Mouse (Mus musculus) neural tube, embryonic 11.5 days (tissue): ENCODE data around the gene Scrn1. TPM values are rescaled to one million over a fixed set of nuclear protein-coding genes. Genes with fewer than 3 reads are reported as not detected.
A peak's percentile ranks its signal among the peaks of the same experiment; 100 is the strongest.

Source experiments
- ATAC-seq: fragments of 200-750 bp; cut with Nextera tagmentation; 2 replicates; pipeline ENCODE4 v1.8.0; 2017; ENCODE audit warnings: moderate number of reproducible peaks, mild to moderate bottlenecking, moderate TSS enrichment, moderate library complexity; ENCODE audit not compliant: insufficient read depth, low FRiP score, low TSS enrichment
- DNase-seq: peaks from one replicate; pipeline ENCODE4 v3.0.0-alpha.2; 2015; ENCODE audit warnings: low spot score
- H3K27ac ChIP-seq: fragments of 300-500 bp; sonication (generic); 2 replicates; pipeline ENCODE4 v1.5.1; 2014; ENCODE audit warnings: low read depth, mild to moderate bottlenecking, low read length
- H3K27me3 ChIP-seq: fragments of 300-500 bp; sonication (generic); 2 replicates; pipeline ENCODE4 v1.6.1; 2014; ENCODE audit warnings: mild to moderate bottlenecking, low read length, mixed read lengths; ENCODE audit not compliant: control insufficient read depth, insufficient read depth
- H3K36me3 ChIP-seq: fragments of 300-500 bp; sonication (generic); 2 replicates; pipeline ENCODE4 v1.6.1; 2014; ENCODE audit warnings: mild to moderate bottlenecking, low read length, moderate library complexity, mixed read lengths; ENCODE audit not compliant: control insufficient read depth, insufficient read depth
- H3K4me1 ChIP-seq: fragments of 300-500 bp; sonication (generic); 2 replicates; pipeline ENCODE4 v1.6.1; 2014; ENCODE audit warnings: low read length, mixed read lengths; ENCODE audit not compliant: control insufficient read depth, insufficient read depth
- H3K4me2 ChIP-seq: fragments of 300-500 bp; sonication (generic); 2 replicates; pipeline ENCODE4 v1.6.1; 2014; ENCODE audit warnings: low read depth, mild to moderate bottlenecking, moderate library complexity
- H3K4me3 ChIP-seq: fragments of 300-500 bp; sonication (generic); 2 replicates; pipeline ENCODE4 v1.5.1; 2014; ENCODE audit warnings: low read depth, low read length
- H3K9ac ChIP-seq: fragments of 300-500 bp; sonication (generic); 2 replicates; pipeline ENCODE4 v1.6.1; 2014; ENCODE audit warnings: mild to moderate bottlenecking, low read length
- H3K9me3 ChIP-seq: fragments of 300-500 bp; sonication (generic); 2 replicates; pipeline ENCODE4 v1.6.1; 2016; ENCODE audit warnings: low read length; ENCODE audit not compliant: control insufficient read depth
- WGBS: fragments of 180-500 bp; shearing (Covaris S2); extraction: QIAGEN DNeasy Blood & Tissue Kit; methylation state at CpG from one replicate; pipeline ENCODE4 v1.1.7; 2014; 5-methylcytosine and 5-hydroxymethylcytosine counted together
- polyA plus RNA-seq: library from polyadenylated mRNA; unstranded; fragments of >200 nt; fragmentation: Nextera tagmentation; extraction: Ambion mirVana; gene quantifications from 2 replicates; pipeline ENCODE4 v1.2.1, GENCODE M21; 2014

Scrn1 gene
- polyA plus RNA-seq, 1 experiment from 2014 or later, result 66.7 TPM

DNA sequence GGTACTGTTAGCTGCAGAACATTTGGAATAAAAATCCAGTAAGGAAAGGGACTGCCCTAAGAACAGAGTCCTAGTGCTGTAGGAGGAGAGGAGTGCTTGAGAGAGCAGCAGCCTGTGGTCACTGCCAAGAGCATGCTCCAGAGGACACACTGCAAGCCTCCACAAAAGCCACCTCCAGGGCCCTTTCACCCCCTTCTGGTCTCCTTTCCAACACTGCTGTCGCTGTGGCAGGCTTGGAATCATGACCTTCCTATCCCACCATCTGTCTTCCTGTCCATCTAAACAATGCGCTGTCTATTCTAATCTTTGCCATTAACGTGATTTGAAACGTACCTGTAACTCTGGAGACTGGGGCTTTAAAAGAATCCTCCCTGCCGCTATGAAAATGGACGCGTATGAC lies 7.8 kb downstream of the Scrn1 start:
- H3K9ac ChIP-seq, result no peak overlapping the region
- H3K4me2 ChIP-seq, result no peak overlapping the region
- 65% methylated on average over 7 of the region's 7 CpGs for WGBS
- DNase-seq, result no peak
- no peaks in the 10 kb centered on the region for H3K27me3 ChIP-seq
- no peaks in the 10 kb centered on the region for H3K9me3 ChIP-seq
- H3K4me1 ChIP-seq, result peaks cover 11% of the 10 kb centered on the region
- ATAC-seq, result no peak
- no peak overlapping the region for H3K27ac ChIP-seq
- H3K36me3 ChIP-seq, result no peaks in the 10 kb centered on the region
- no peak overlapping the region for H3K4me3 ChIP-seq

DNA sequence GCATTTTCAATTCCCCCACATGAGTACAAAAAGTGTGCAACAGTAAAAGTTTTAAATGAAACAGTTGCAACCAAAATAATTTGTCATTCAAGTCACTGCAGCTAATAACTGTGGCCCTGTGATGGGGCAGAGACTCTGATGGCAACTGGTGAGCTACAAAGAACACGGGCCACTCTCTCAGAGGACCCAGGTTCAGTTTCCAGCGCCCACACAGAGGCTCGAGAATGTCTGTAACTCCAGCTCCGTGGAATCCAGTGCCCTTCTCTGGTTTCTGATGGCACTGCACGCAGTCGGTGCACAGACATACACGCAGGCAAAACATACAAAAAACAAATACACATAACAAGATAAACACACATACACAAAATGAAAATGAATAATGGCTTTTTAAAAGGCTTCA lies 8.6 kb downstream of the Scrn1 start:
- Histone ChIP-seq H3K27me3 (no peaks in the 10 kb centered on the region), H3K4me2 (no peak overlapping the region), H3K9me3 (no peaks in the 10 kb centered on the region), H3K27ac (no peak overlapping the region), H3K4me1 (peaks cover 13% of the 10 kb centered on the region), H3K36me3 (no peaks in the 10 kb centered on the region), H3K9ac (no peak overlapping the region), H3K4me3 (no peak overlapping the region)
- ATAC-seq (no peak), DNase-seq (no peak)
- WGBS, result 94% methylated on average over 7 of the region's 7 CpGs

GRCm38 (mm10) chr6:54555816-54556215 lies 10.5 kb downstream of the Scrn1 start:
- Histone ChIP-seq H3K36me3 (no peaks in the 10 kb centered on the region), H3K9ac (no peak overlapping the region), H3K4me1 (peaks cover 17% of the 10 kb centered on the region), H3K4me2 (no peak overlapping the region), H3K9me3 (no peaks in the 10 kb centered on the region), H3K27me3 (no peaks in the 10 kb centered on the region), H3K27ac (no peak overlapping the region), H3K4me3 (no peak overlapping the region)
- ATAC-seq, result no peak
- 78% methylated on average over 1 of the region's 1 CpGs for WGBS
- no peak for DNase-seq

- Histone ChIP-seq H3K9ac (no peak overlapping the region), H3K27me3 (no peaks in the 10 kb centered on the region), H3K9me3 (no peaks in the 10 kb centered on the region), H3K4me2 (no peak overlapping the region), H3K36me3 (no peaks in the 10 kb centered on the region), H3K4me3 (no peak overlapping the region), H3K27ac (peak overlapping the region; percentile 72), H3K4me1 (peaks cover 17% of the 10 kb centered on the region)
- 24% methylated on average over 8 of the region's 8 CpGs for WGBS
- DNase-seq, result peak; percentile 83
- peak; percentile 90 for ATAC-seq
Measured at GRCm38 (mm10) chr6:54554341-54555110, 11.8 kb downstream of the Scrn1 start.

DNA sequence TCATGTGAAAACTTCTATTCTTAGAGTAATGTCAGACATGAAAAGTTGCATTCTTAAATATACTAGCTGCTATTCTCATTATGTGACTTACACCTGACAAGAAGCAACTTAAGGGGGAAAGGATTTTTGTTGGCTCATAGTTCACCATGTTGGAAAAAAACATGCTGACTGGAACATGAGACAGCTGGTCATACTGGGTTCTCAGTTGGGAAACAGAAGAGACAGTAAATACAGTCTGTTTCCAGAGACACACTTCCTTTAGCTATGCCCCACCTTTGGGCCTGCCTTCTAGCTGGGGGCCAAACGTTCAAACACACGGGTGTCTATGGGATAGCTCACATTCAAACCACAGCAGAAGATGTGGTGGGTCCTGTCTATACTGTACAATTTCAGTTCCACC lies 12.7 kb downstream of the Scrn1 start:
- WGBS, result 75% methylated on average over 2 of the region's 2 CpGs
- Histone ChIP-seq H3K4me1 (peaks cover 17% of the 10 kb centered on the region), H3K4me2 (peak overlapping the region; percentile 5; the same call in 1 of the 2 replicates)

GRCm38 (mm10) chr6:54552721-54553413 lies 13.4 kb downstream of the Scrn1 start:
- H3K4me1 ChIP-seq, result peaks cover 15% of the 10 kb centered on the region
- DNase-seq, result no peak

More for the DNA sequence above, 12.7 kb downstream of the Scrn1 start:
- Histone ChIP-seq H3K9me3 (no peaks in the 10 kb centered on the region), H3K27ac (peak overlapping the region; percentile 72), H3K9ac (no peak overlapping the region), H3K4me3 (no peak overlapping the region), H3K27me3 (no peaks in the 10 kb centered on the region), H3K36me3 (no peaks in the 10 kb centered on the region)
- ATAC-seq (no peak), DNase-seq (peak; percentile 4)

GRCm38 (mm10) chr6:54550801-54551323 lies 15.4 kb downstream of the Scrn1 start:
- no peak overlapping the region for H3K4me3 ChIP-seq
- no peak overlapping the region for H3K4me2 ChIP-seq
- ATAC-seq, result no peak
- no peaks in the 10 kb centered on the region for H3K27me3 ChIP-seq
- no peak overlapping the region for H3K27ac ChIP-seq
- WGBS, result 79% methylated on average over 7 of the region's 7 CpGs
- no peaks in the 10 kb centered on the region for H3K9me3 ChIP-seq
- no peaks in the 10 kb centered on the region for H3K36me3 ChIP-seq
- no peak overlapping the region for H3K9ac ChIP-seq
- peaks cover 15% of the 10 kb centered on the region for H3K4me1 ChIP-seq
- DNase-seq, result no peak

More at GRCm38 (mm10) chr6:54552721-54553413, 13.4 kb downstream of the Scrn1 start:
- WGBS, result 55% methylated on average over 9 of the region's 9 CpGs
- H3K27me3 ChIP-seq, result no peaks in the 10 kb centered on the region
- no peak overlapping the region for H3K4me2 ChIP-seq
- no peak for ATAC-seq
- H3K36me3 ChIP-seq, result no peaks in the 10 kb centered on the region
- no peak overlapping the region for H3K4me3 ChIP-seq
- H3K9me3 ChIP-seq, result no peaks in the 10 kb centered on the region
- H3K27ac ChIP-seq, result no peak overlapping the region
- no peak overlapping the region for H3K9ac ChIP-seq

- Histone ChIP-seq H3K4me2 (no peak overlapping the region), H3K36me3 (no peaks in the 10 kb centered on the region), H3K9ac (no peak overlapping the region), H3K27me3 (no peaks in the 10 kb centered on the region), H3K9me3 (no peaks in the 10 kb centered on the region), H3K4me1 (peaks cover 14% of the 10 kb centered on the region), H3K27ac (no peak overlapping the region), H3K4me3 (no peak overlapping the region)
- no peak for DNase-seq
- ATAC-seq, result no peak
- 70% methylated on average over 4 of the region's 4 CpGs for WGBS
Measured at GRCm38 (mm10) chr6:54549311-54549710, 17.0 kb downstream of the Scrn1 start.
